Mouse (Mus musculus): Measurements from ENCODE around the gene Nuak2. TPM values are rescaled to one million over a fixed set of nuclear protein-coding genes. Genes with fewer than 3 reads are reported as not detected.

Gene Nuak2
- polyA plus RNA-seq, 1 experiment from 2014 or later, result 15.9 TPM

DNA sequence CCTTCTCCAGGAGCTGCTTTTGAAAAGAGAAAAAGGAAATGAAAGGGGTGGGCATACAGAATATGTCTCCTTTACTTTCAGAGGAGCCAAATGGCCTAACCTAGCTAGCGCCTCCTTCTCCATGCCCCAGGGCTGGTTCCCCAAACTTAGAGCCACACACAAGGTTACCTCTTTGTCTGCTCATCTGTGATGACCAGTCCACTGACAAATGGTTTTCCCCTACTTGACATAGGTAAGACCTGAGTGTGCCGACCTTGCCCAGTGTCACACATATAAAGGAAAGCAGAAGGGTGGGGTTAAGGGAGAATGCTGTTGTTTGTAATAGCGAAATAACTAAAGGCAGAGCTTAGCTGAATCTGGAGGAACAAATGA lies 58.9 kb downstream of the Nuak2 start:
- Histone ChIP-seq H3K4me1 (peaks cover 69% of the 10 kb centered on the region), H3K4me2 (replicated peaks) (no peak overlapping the region), H3K27ac (replicated peaks) (peak overlapping the region; percentile 64), H3K27me3 (no peaks in the 10 kb centered on the region), H3K9ac (replicated peaks) (no peak overlapping the region), H3K4me3 (no peak overlapping the region), H3K9me3 (no peaks in the 10 kb centered on the region), H3K36me3 (peaks cover 14% of the 10 kb centered on the region; the same call in 1 of the 2 replicates)
- no peak for ATAC-seq (replicated peaks)
- WGBS, result 66% methylated on average over 3 of the region's 3 CpGs

DNA sequence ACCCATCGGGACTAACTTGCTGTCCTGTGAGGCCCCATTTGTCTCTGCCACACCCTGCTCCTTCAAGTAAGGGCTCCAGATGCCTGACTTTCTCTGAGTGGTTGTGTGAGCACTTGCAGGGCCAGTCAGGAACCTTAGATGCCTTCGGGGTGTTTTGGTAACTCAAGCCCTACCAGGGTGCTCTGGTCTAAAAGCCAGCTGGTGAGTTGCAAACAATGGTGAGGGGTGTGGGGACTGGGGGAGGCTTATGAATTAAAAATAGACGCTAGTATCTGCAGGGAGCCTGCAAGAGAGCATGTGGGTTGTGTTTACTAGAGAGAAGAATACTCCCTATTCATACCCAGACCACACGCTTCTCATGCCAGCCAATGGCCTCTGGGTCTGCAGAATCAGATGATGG lies 59.3 kb downstream of the Nuak2 start:
- H3K27me3 ChIP-seq, result no peaks in the 10 kb centered on the region
- H3K36me3 ChIP-seq, result peaks cover 17% of the 10 kb centered on the region; the same call in 1 of the 2 replicates
- no peak overlapping the region for H3K9ac ChIP-seq (replicated peaks)
- WGBS, result 30% methylated on average over 4 of the region's 4 CpGs
- ATAC-seq (replicated peaks), result no peak
- no peak overlapping the region for H3K4me3 ChIP-seq
- H3K4me1 ChIP-seq, result peaks cover 68% of the 10 kb centered on the region
- H3K27ac ChIP-seq (replicated peaks), result peak overlapping the region; percentile 64
- no peaks in the 10 kb centered on the region for H3K9me3 ChIP-seq
- H3K4me2 ChIP-seq (replicated peaks), result no peak overlapping the region

GRCm38 (mm10) chr1:132376211-132377054 lies 60.5 kb downstream of the Nuak2 start:
- Histone ChIP-seq H3K4me3 (no peak overlapping the region), H3K9me3 (no peaks in the 10 kb centered on the region), H3K27ac (replicated peaks) (peak overlapping the region; percentile 54), H3K36me3 (peaks cover 19% of the 10 kb centered on the region; the same call in 1 of the 2 replicates), H3K4me2 (replicated peaks) (no peak overlapping the region), H3K27me3 (no peaks in the 10 kb centered on the region), H3K9ac (replicated peaks) (no peak overlapping the region), H3K4me1 (peaks cover 57% of the 10 kb centered on the region)
- 71% methylated on average over 8 of the region's 8 CpGs for WGBS
- no peak for ATAC-seq (replicated peaks)

GRCm38 (mm10) chr1:132377055-132377365 lies 61.1 kb downstream of the Nuak2 start:
- H3K4me1 ChIP-seq, result peaks cover 51% of the 10 kb centered on the region
- ATAC-seq (replicated peaks), result no peak
- H3K9ac ChIP-seq (replicated peaks), result no peak overlapping the region
- no peaks in the 10 kb centered on the region for H3K9me3 ChIP-seq
- no peaks in the 10 kb centered on the region for H3K27me3 ChIP-seq
- H3K4me3 ChIP-seq, result no peak overlapping the region
- WGBS, result 63% methylated on average over 7 of the region's 7 CpGs
- peak overlapping the region; percentile 54 for H3K27ac ChIP-seq (replicated peaks)
- H3K4me2 ChIP-seq (replicated peaks), result no peak overlapping the region
- H3K36me3 ChIP-seq, result peaks cover 19% of the 10 kb centered on the region; the same call in 1 of the 2 replicates

GRCm38 (mm10) chr1:132377811-132378210 lies 61.9 kb downstream of the Nuak2 start:
- H3K4me3 ChIP-seq, result no peak overlapping the region
- H3K4me2 ChIP-seq (replicated peaks), result no peak overlapping the region
- 85% methylated on average over 3 of the region's 3 CpGs for WGBS
- no peak for ATAC-seq (replicated peaks)
- H3K9me3 ChIP-seq, result no peaks in the 10 kb centered on the region
- peaks cover 43% of the 10 kb centered on the region for H3K4me1 ChIP-seq
- no peak overlapping the region for H3K9ac ChIP-seq (replicated peaks)
- H3K27me3 ChIP-seq, result no peaks in the 10 kb centered on the region
- H3K36me3 ChIP-seq, result peaks cover 19% of the 10 kb centered on the region; the same call in 1 of the 2 replicates
- H3K27ac ChIP-seq (replicated peaks), result no peak overlapping the region

DNA sequence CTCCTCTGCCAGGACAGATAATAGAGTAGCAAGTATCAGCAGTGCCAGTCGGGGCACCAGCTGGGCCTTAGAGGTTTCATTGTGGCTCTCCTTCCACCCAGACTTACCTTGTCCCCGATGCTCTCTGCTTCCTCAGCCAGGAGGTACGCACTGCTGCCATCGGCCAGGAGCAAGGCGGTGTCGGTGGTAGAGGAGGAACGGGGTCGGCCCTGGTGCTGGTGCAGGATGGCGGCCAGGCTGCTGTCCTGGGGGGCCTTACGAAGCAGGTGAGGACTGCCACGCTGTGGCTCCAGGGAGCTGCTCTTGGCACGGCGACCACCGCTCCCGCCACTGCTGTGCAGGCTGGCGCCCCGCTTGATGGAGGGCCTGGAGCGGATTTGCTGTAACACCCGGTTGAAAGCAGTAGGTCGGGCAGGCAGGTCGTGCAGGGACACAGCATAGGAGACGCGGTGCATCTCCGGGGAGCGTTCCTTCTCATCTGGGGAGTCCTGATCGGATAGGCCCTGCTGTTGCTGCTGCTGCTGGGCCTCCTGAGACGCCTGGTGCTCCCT lies 64.7 kb downstream of the Nuak2 start:
- no peaks in the 10 kb centered on the region for H3K9me3 ChIP-seq
- peaks cover 36% of the 10 kb centered on the region for H3K4me1 ChIP-seq
- H3K9ac ChIP-seq (replicated peaks), result no peak overlapping the region
- H3K4me2 ChIP-seq (replicated peaks), result no peak overlapping the region
- WGBS, result 85% methylated on average over 27 of the region's 27 CpGs
- H3K36me3 ChIP-seq, result peaks cover 19% of the 10 kb centered on the region; the same call in 1 of the 2 replicates
- no peak overlapping the region for H3K27ac ChIP-seq (replicated peaks)
- ATAC-seq (replicated peaks), result no peak
- H3K4me3 ChIP-seq, result no peak overlapping the region
- no peaks in the 10 kb centered on the region for H3K27me3 ChIP-seq

DNA sequence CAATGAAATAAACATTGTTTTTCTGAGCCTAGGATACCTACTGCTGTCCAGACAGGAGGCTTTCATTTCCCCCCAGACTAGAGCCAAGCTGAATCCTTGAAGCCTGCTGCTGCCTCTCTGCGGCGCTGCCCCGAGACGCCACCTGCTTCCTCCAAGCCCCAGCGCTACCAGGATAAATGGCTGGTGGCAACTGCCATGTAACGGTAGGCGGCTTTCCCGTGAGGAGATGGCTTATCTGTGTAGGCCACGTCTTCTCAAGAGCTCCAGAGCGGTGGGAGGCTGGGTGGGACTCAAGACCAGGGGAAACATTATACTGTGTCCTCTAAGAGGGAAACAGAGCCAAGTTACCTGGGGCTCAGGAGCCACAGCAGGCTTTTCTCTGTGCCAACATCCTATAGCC lies 66.0 kb downstream of the Nuak2 start:
- Histone ChIP-seq H3K9me3 (no peaks in the 10 kb centered on the region), H3K4me1 (peaks cover 38% of the 10 kb centered on the region), H3K4me2 (replicated peaks) (no peak overlapping the region), H3K9ac (replicated peaks) (no peak overlapping the region), H3K27me3 (no peaks in the 10 kb centered on the region), H3K4me3 (no peak overlapping the region), H3K36me3 (peaks cover 19% of the 10 kb centered on the region; the same call in 1 of the 2 replicates), H3K27ac (replicated peaks) (no peak overlapping the region)
- WGBS, result 78% methylated on average over 10 of the region's 10 CpGs
- no peak for ATAC-seq (replicated peaks)

Other genes with a start within 250 kb of the Nuak2 start
- 8.8 and 8.9 TPM in 2 replicates for gene Mfsd4a, start 248.1 kb upstream of the Nuak2 start, polyA plus RNA-seq (2015; fragmentation: Nextera tagmentation; extraction: Ambion mirVana)
- gene Cdk18, start 176.4 kb upstream of the Nuak2 start, polyA plus RNA-seq (2015; fragmentation: Nextera tagmentation; extraction: Ambion mirVana), result 0.18 and 0.69 TPM in 2 replicates
- gene Lemd1, start 124.7 kb upstream of the Nuak2 start, polyA plus RNA-seq (2015; fragmentation: Nextera tagmentation; extraction: Ambion mirVana), result 13.9 and 16.2 TPM in 2 replicates
- 2.5 and 2.8 TPM in 2 replicates for gene AC124108.1, start 124.7 kb upstream of the Nuak2 start, polyA plus RNA-seq (2015; fragmentation: Nextera tagmentation; extraction: Ambion mirVana)
- gene Gm10188, start 86.4 kb upstream of the Nuak2 start, polyA plus RNA-seq (2015; fragmentation: Nextera tagmentation; extraction: Ambion mirVana), result 0.56 and 0.60 TPM in 2 replicates
- gene Klhdc8a, start 17.5 kb upstream of the Nuak2 start, polyA plus RNA-seq (2015; fragmentation: Nextera tagmentation; extraction: Ambion mirVana), result 2.4 and 3.1 TPM in 2 replicates
- 33.1 and 33.3 TPM in 2 replicates for gene Tmcc2, start 75.2 kb downstream of the Nuak2 start, polyA plus RNA-seq (2015; fragmentation: Nextera tagmentation; extraction: Ambion mirVana)
- 11.3 and 13.2 TPM in 2 replicates for gene Dstyk, start 101.4 kb downstream of the Nuak2 start, polyA plus RNA-seq (2015; fragmentation: Nextera tagmentation; extraction: Ambion mirVana)
- gene Rbbp5, start 161.2 kb downstream of the Nuak2 start, polyA plus RNA-seq (2015; fragmentation: Nextera tagmentation; extraction: Ambion mirVana), result 54.9 and 55.5 TPM in 2 replicates
- 1.3 and 1.5 TPM in 2 replicates for gene Tmem81, start 190.1 kb downstream of the Nuak2 start, polyA plus RNA-seq (2015; fragmentation: Nextera tagmentation; extraction: Ambion mirVana)
- gene Cntn2, start 227.1 kb downstream of the Nuak2 start, polyA plus RNA-seq (2015; fragmentation: Nextera tagmentation; extraction: Ambion mirVana), result 117 and 137 TPM in 2 replicates

Measured in forebrain, embryonic 15.5 days (tissue).